Mouse (Mus musculus): ENCODE data around the gene Gigyf1. TPM values are rescaled to one million over a fixed set of nuclear protein-coding genes. Genes with fewer than 3 reads are reported as not detected.

The Gigyf1 gene
- polyA plus RNA-seq, 1 experiment from 2014 or later: 17.9 TPM

GRCm38 (mm10) chr5:137519691-137520550, 1.6 kb downstream of the Gigyf1 start:
- Histone ChIP-seq H3K4me2 (no peak overlapping the region), H3K27ac (no peak overlapping the region), H3K4me3 (no peak overlapping the region), H3K4me1 (replicated peaks) (peaks cover 16% of the 10 kb centered on the region), H3K36me3 (peaks cover 76% of the 10 kb centered on the region), H3K9me3 (no peaks in the 10 kb centered on the region), H3K9ac (no peak overlapping the region), H3K27me3 (no peaks in the 10 kb centered on the region)
- ATAC-seq (ENCODE audit: low FRiP score): no peak
- WGBS: 93% methylated on average over 27 of the region's 27 CpGs

GRCm38 (mm10) chr5:137521861-137522260, 3.5 kb downstream of the Gigyf1 start:
- Histone ChIP-seq H3K36me3 (peaks cover 93% of the 10 kb centered on the region), H3K9me3 (no peaks in the 10 kb centered on the region), H3K9ac (no peak overlapping the region), H3K4me2 (no peak overlapping the region), H3K4me1 (replicated peaks) (peaks cover 14% of the 10 kb centered on the region), H3K27me3 (no peaks in the 10 kb centered on the region), H3K27ac (no peak overlapping the region), H3K4me3 (no peak overlapping the region)
- no peak for ATAC-seq (ENCODE audit: low FRiP score)
- WGBS: 84% methylated on average over 9 of the region's 9 CpGs

DNA sequence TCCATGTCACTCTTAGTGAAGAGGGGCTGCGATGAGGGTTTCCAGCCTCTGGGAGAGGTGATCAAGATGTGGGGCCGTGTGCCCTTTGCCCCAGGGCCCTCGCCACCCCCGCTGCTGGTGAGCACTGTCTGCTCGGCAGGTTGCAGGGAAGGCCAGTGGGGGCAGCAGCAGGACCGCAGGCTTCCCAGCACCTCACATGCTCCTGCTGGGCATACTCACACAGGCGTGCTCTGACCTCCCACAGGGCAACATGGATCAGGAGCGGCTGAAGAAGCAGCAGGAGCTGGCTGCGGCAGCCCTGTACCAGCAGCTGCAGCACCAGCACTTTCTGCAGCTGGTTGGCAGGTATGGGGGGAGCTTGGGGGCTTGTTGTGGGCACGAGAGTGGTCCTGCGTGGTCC, 4.4 kb downstream of the Gigyf1 start:
- no peaks in the 10 kb centered on the region for H3K27me3 ChIP-seq
- H3K36me3 ChIP-seq: peaks cover 94% of the 10 kb centered on the region
- H3K9ac ChIP-seq: no peak overlapping the region
- no peak overlapping the region for H3K27ac ChIP-seq
- peaks cover 20% of the 10 kb centered on the region for H3K4me1 ChIP-seq (replicated peaks)
- no peak overlapping the region for H3K4me2 ChIP-seq
- H3K9me3 ChIP-seq: no peaks in the 10 kb centered on the region
- 65% methylated on average over 11 of the region's 11 CpGs for WGBS
- no peak overlapping the region for H3K4me3 ChIP-seq
- ATAC-seq (ENCODE audit: low FRiP score): no peak

DNA sequence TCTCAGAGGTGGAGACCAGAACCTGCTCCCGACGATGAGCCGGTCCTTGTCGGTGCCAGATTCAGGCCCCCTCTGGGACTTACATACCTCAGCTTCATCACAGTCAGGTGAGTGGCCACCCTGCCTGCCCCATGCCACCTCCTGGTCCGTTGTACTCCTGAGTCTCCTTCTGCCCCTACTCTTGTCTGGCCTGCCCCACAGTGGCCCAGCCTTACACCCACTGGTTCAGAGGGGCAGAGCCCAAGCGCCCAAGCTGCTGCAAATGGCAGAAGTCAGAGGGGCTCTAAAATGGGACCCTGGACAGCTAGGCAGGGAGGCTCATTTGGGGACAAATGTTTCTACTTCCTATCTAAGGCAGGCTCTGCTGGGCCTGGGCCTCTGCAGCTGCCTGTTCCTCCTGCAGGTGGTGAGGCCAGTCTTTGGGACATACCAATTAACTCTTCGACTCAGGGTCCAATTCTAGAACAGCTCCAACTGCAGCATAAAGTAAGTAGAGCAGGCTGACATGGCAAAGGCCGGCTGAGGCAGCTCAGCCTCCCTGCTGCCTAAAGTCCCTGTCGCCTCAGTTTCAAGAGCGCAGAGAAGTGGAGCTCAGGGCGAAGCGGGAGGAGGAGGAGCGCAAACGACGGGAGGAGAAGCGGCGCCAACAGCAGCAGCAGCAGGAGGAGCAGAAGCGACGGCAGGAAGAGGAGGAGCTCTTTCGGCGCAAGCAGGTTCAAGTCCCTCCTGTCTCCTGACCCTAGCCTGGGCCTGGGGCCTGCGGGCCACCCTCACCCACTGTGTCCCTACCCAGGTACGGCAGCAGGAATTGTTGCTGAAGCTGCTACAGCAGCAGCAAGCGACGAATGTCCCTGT, 5.3 kb downstream of the Gigyf1 start:
- H3K27ac ChIP-seq: peak overlapping the region; percentile 50; the same call in 1 of the 2 replicates

DNA sequence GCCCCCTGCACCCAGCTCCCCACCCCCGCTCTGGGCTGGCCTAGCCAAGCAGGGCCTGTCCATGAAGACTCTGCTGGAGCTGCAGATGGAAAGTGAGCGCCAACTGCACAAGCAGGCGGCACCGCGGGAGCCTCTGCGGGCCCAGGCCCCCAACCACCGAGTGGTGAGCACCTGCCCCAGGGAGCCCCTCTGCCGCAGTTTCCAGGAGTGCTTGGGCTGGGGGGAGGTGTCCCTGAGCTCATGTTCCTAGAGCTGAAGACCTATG, 5.8 kb downstream of the Gigyf1 start:
- peak overlapping the region; percentile 50; the same call in 1 of the 2 replicates for H3K27ac ChIP-seq
- H3K4me1 ChIP-seq (replicated peaks): peaks cover 33% of the 10 kb centered on the region
- 85% methylated on average over 8 of the region's 8 CpGs for WGBS
- no peaks in the 10 kb centered on the region for H3K9me3 ChIP-seq
- H3K27me3 ChIP-seq: no peaks in the 10 kb centered on the region
- no peak overlapping the region for H3K4me2 ChIP-seq
- no peak for ATAC-seq (ENCODE audit: low FRiP score)
- H3K9ac ChIP-seq: no peak overlapping the region
- H3K4me3 ChIP-seq: no peak overlapping the region
- H3K36me3 ChIP-seq: peaks cover 97% of the 10 kb centered on the region

More for the DNA sequence above, 5.3 kb downstream of the Gigyf1 start:
- Histone ChIP-seq H3K9ac (no peak overlapping the region), H3K36me3 (peaks cover 97% of the 10 kb centered on the region), H3K4me3 (no peak overlapping the region), H3K4me2 (no peak overlapping the region), H3K9me3 (no peaks in the 10 kb centered on the region), H3K4me1 (replicated peaks) (peaks cover 28% of the 10 kb centered on the region), H3K27me3 (no peaks in the 10 kb centered on the region)
- ATAC-seq (ENCODE audit: low FRiP score): no peak
- 84% methylated on average over 25 of the region's 25 CpGs for WGBS

DNA sequence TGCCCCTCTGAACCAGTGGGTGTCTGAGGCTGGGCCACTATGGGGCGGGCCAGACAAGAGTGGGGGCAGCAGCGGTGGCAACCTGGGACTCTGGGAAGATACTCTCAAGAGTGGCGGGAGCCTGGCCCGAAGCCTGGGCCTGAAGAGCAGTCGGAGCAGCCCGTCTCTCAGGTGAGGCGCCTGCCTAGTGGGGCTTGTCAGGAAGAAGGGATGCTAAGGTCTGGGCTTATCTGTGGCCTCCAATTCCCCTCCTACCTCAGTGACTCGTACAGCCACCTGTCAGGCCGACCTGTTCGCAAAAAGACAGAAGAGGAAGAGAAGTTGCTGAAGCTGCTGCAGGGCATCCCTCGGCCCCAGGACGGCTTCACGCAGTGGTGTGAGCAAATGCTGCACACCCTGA, 6.3 kb downstream of the Gigyf1 start:
- no peak overlapping the region for H3K4me2 ChIP-seq
- H3K9me3 ChIP-seq: no peaks in the 10 kb centered on the region
- peak overlapping the region; percentile 50 for H3K27ac ChIP-seq
- no peak for ATAC-seq (ENCODE audit: low FRiP score)
- H3K9ac ChIP-seq: no peak overlapping the region
- H3K4me1 ChIP-seq (replicated peaks): peaks cover 38% of the 10 kb centered on the region
- H3K27me3 ChIP-seq: no peaks in the 10 kb centered on the region
- H3K4me3 ChIP-seq: no peak overlapping the region
- peaks cover 97% of the 10 kb centered on the region for H3K36me3 ChIP-seq
- 93% methylated on average over 13 of the region's 13 CpGs for WGBS

DNA sequence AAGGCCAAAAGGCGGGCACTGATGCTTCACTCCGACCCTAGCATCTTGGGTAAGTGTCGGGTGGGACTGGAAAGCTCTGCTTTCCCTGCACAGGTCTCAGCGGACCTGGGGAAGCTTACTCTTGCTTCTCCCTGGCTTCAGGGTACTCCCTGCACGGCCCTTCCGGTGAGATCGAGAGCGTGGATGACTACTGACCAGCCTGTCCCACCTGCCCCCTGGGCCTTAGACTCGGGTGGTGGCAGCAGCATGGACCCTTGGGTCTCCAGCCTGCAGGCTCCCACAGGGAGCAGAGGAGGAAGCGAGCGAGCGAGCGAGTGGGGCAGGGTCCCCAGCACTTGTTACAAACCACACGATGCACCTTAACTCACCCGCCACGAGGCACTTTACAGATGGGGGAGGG, 7.2 kb downstream of the Gigyf1 start:
- 74% methylated on average over 16 of the region's 16 CpGs for WGBS
- Histone ChIP-seq H3K4me1 (replicated peaks) (peaks cover 47% of the 10 kb centered on the region), H3K9ac (no peak overlapping the region), H3K9me3 (no peaks in the 10 kb centered on the region), H3K4me2 (no peak overlapping the region), H3K27me3 (no peaks in the 10 kb centered on the region), H3K4me3 (no peak overlapping the region), H3K27ac (peak overlapping the region; percentile 50; the same call in 1 of the 2 replicates), H3K36me3 (peaks cover 96% of the 10 kb centered on the region)
- no peak for ATAC-seq (ENCODE audit: low FRiP score)

DNA sequence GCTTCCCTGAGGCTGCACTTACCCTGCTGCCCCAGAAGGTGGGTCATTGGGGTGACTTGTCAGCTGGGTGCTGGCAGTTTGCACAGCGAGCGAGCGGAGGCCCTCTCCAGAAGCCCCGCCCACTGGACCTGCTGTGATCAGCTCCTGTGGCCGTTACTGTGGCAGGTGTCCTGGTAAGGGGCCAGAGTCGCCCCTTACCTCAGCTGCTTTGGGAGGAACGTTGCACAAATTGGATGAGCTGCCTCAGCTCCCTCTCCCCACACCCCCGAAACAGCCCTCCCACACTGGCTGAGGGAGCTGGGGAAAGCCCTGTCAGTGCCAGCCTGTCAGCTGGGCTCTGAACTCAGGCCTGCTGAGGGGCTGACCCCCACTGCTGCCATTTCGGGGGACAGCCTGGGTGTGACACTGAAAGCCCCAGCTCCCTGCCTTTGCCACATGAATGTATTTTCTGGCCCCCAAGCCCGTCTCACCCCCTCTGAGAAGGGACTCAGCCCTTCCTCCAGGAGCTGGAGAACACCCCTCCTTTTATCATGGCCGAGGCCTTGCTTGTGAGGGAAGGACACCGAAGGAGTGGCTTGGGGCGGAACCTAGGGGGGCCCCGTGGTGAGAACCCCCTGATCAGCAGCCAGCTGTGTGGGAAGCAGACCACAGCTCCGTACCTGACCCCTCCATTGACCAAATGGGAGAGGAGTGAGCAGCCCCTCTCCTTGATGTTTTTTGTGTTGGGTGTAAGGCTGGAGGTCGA, 8.0 kb downstream of the Gigyf1 start:
- ATAC-seq (ENCODE audit: low FRiP score): no peak
- 39% methylated on average over 16 of the region's 16 CpGs for WGBS
- Histone ChIP-seq H3K4me3 (no peak overlapping the region), H3K4me1 (replicated peaks) (peaks cover 48% of the 10 kb centered on the region), H3K27ac (peak overlapping the region; percentile 76), H3K27me3 (no peaks in the 10 kb centered on the region), H3K9ac (0 out of 2 replicates have a peak overlapping the region, but pooled peaks have one; percentile 49), H3K9me3 (no peaks in the 10 kb centered on the region), H3K36me3 (peaks cover 87% of the 10 kb centered on the region), H3K4me2 (no peak overlapping the region)

DNA sequence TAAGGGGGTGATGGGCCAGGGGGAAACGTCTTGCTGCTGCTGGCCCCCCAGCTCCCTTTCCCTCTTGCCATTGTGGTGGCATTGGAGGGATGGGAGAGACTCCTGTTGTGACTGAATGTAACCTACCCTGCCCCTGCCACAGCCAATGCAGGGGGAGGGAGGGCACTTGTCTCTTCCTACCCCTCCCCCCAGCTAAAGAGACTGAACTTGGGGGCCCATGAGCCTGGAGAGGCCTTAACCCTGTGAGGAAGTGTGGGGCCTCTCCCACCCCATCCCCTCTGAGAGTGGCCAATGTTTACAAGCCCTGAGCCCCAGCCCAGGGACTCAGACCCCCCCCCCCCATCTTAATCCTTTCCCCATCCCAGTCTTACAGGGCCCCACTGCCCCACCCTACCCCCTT, 9.1 kb downstream of the Gigyf1 start:
- WGBS: 33% methylated on average over 1 of the region's 1 CpGs
- H3K27ac ChIP-seq: peak overlapping the region; percentile 76
- no peaks in the 10 kb centered on the region for H3K9me3 ChIP-seq
- H3K27me3 ChIP-seq: no peaks in the 10 kb centered on the region
- no peak overlapping the region for H3K4me3 ChIP-seq
- peaks cover 77% of the 10 kb centered on the region for H3K36me3 ChIP-seq
- peaks cover 48% of the 10 kb centered on the region for H3K4me1 ChIP-seq (replicated peaks)
- H3K4me2 ChIP-seq: no peak overlapping the region
- H3K9ac ChIP-seq: no peak overlapping the region
- ATAC-seq (ENCODE audit: low FRiP score): no peak

GRCm38 (mm10) chr5:137528247-137528968, 10.1 kb downstream of the Gigyf1 start:
- H3K27me3 ChIP-seq: no peaks in the 10 kb centered on the region
- peak overlapping the region; percentile 100 for H3K9ac ChIP-seq
- no peaks in the 10 kb centered on the region for H3K9me3 ChIP-seq
- 84% methylated on average over 22 of the region's 22 CpGs for WGBS
- H3K4me1 ChIP-seq (replicated peaks): peaks cover 48% of the 10 kb centered on the region
- no peak for ATAC-seq (ENCODE audit: low FRiP score)
- no peak overlapping the region for H3K4me2 ChIP-seq
- no peak overlapping the region for H3K4me3 ChIP-seq
- peaks cover 67% of the 10 kb centered on the region for H3K36me3 ChIP-seq
- H3K27ac ChIP-seq: peak overlapping the region; percentile 99

- ATAC-seq (ENCODE audit: low FRiP score): no peak
- peak overlapping the region; percentile 98 for H3K4me3 ChIP-seq
- peak overlapping the region; percentile 100 for H3K9ac ChIP-seq
- 66% methylated on average over 15 of the region's 15 CpGs for WGBS
- H3K9me3 ChIP-seq: no peaks in the 10 kb centered on the region
- H3K27ac ChIP-seq: peak overlapping the region; percentile 99
- H3K4me2 ChIP-seq: peak overlapping the region; percentile 94
- peaks cover 51% of the 10 kb centered on the region for H3K4me1 ChIP-seq (replicated peaks)
- no peaks in the 10 kb centered on the region for H3K27me3 ChIP-seq
- H3K36me3 ChIP-seq: peaks cover 57% of the 10 kb centered on the region
Measured at GRCm38 (mm10) chr5:137529221-137529995, 11.1 kb downstream of the Gigyf1 start.

Data from hindbrain, embryonic 13.5 days (tissue).